Mouse (Mus musculus) NIH3T3 (cell line): ENCODE measurements around the gene Opalin.

ENCODE experiments used
- DNase-seq: peaks from one replicate; pipeline ENCODE4 v3.0.0-alpha.2; 2012; ENCODE audit warnings: low read depth

Gene Opalin

GRCm38 (mm10) chr19:41073746-41074455, 3.0 kb downstream of the Opalin start:
- DNase-seq = no peak

- DNase-seq = peak; percentile 95
Observed at GRCm38 (mm10) chr19:41071500-41071899, 5.4 kb downstream of the Opalin start.

GRCm38 (mm10) chr19:41054702-41055101, 22.2 kb downstream of the Opalin start:
- DNase-seq = no peak

- DNase-seq = peak; percentile 14
Observed at GRCm38 (mm10) chr19:41053530-41053929, 23.4 kb downstream of the Opalin start.

GRCm38 (mm10) chr19:41052247-41052646, 24.7 kb downstream of the Opalin start:
- DNase-seq = no peak

GRCm38 (mm10) chr19:41051714-41052113, 25.2 kb downstream of the Opalin start:
- DNase-seq = no peak

- no peak for DNase-seq
Observed at GRCm38 (mm10) chr19:41048187-41048559, 28.7 kb downstream of the Opalin start.

GRCm38 (mm10) chr19:41047437-41048186, 29.3 kb downstream of the Opalin start:
- peak; percentile 18 for DNase-seq

GRCm38 (mm10) chr19:41045091-41045770, 31.7 kb downstream of the Opalin start:
- no peak for DNase-seq

- no peak for DNase-seq
Observed at GRCm38 (mm10) chr19:41039110-41039509, 37.8 kb downstream of the Opalin start.

- DNase-seq = no peak
Observed at GRCm38 (mm10) chr19:41035809-41036551, 40.9 kb downstream of the Opalin start.

- peak; percentile 12 for DNase-seq
Observed at GRCm38 (mm10) chr19:41031869-41032268, 45.0 kb downstream of the Opalin start.

- DNase-seq = no peak
Observed at GRCm38 (mm10) chr19:41031009-41031408, 45.9 kb downstream of the Opalin start.

- no peak for DNase-seq
Observed at GRCm38 (mm10) chr19:41030161-41030560, 46.8 kb downstream of the Opalin start.

GRCm38 (mm10) chr19:41029219-41029618, 47.7 kb downstream of the Opalin start, which contains the start of gene Dntt:
Gene Dntt (plus strand): TSS chr19:41029275.
- DNase-seq = no peak

- DNase-seq = no peak
Observed at GRCm38 (mm10) chr19:41027601-41028000, 49.3 kb downstream of the Opalin start.

- no peak for DNase-seq
Observed at GRCm38 (mm10) chr19:41027024-41027423, 49.9 kb downstream of the Opalin start.

GRCm38 (mm10) chr19:41026551-41026950, 50.4 kb downstream of the Opalin start:
- no peak for DNase-seq

- no peak for DNase-seq
Observed at GRCm38 (mm10) chr19:41022244-41022643, 54.7 kb downstream of the Opalin start.

GRCm38 (mm10) chr19:41020537-41020936, 56.4 kb downstream of the Opalin start:
- DNase-seq = no peak

GRCm38 (mm10) chr19:41019164-41019675, 57.7 kb downstream of the Opalin start:
- DNase-seq = no peak
